Mouse (Mus musculus): Measurements from ENCODE around the gene Lbx1.

GRCm38 (mm10) chr19:45205311-45206105 lies 30.1 kb downstream of the Lbx1 start:
- TF ChIP-seq EP300 (IDR thresholded peaks at IDR 0.05; ENCODE audit: low read length) (no peak), POLR2A (IDR thresholded peaks at IDR 0.05; ENCODE audit: low read depth, low read length) (no peak), ZMIZ1 (IDR thresholded peaks at IDR 0.05; ENCODE audit: low read depth, low read length) (no peak), POLR2AphosphoS2 (IDR thresholded peaks at IDR 0.05; ENCODE audit: low read depth, low read length) (no peak), ETS1 (conservative IDR thresholded peaks at IDR 0.05; ENCODE audit: low read depth, low read length) (no peak), CTCF (conservative IDR thresholded peaks at IDR 0.05 in 1 of 2, IDR thresholded peaks at IDR 0.05 in 1 of 2; ENCODE audit: low read depth in 2 of 2, low read length in 2 of 2) (no peak), ZKSCAN1 (IDR thresholded peaks at IDR 0.05; ENCODE audit: borderline replicate concordance, low read depth, low read length) (no peak), JUN (IDR thresholded peaks at IDR 0.05; ENCODE audit: insufficient read depth, low read depth, low read length) (no peak), MAZ (IDR thresholded peaks at IDR 0.05; ENCODE audit: low read depth, low read length) (no peak)

All from CH12.LX (cell line).